Mouse (Mus musculus): ENCODE results near the gene Pik3ap1. TPM values are rescaled to one million over a fixed set of nuclear protein-coding genes. Genes with fewer than 3 reads are reported as not detected.
"Not testable (repeated sequence)": the region's sequence is repeated elsewhere in the genome, so short reads cannot be mapped to it uniquely, and the experiment has no call there.

The Pik3ap1 gene
- polyA plus RNA-seq, 1 experiment from 2014 or later, result 1.3 TPM

- Histone ChIP-seq H3K27me3 (ENCODE audit: control insufficient read depth, insufficient read depth, low read length) (peaks cover 3% of the 10 kb centered on the region), H3K4me1 (ENCODE audit: control insufficient read depth, insufficient read depth, low read length) (peaks cover 5% of the 10 kb centered on the region), H3K4me2 (no peak overlapping the region), H3K9ac (ENCODE audit: low read depth, low read length) (no peak overlapping the region), H3K9me3 (replicated peaks; ENCODE audit: control insufficient read depth, low read length) (no peaks in the 10 kb centered on the region), H3K27ac (ENCODE audit: low read depth, low read length) (no peak overlapping the region), H3K4me3 (ENCODE audit: low read depth, low read length) (no peak overlapping the region), H3K36me3 (ENCODE audit: control insufficient read depth, insufficient read depth, low read length) (no peaks in the 10 kb centered on the region)
- ATAC-seq (replicated peaks; ENCODE audit: insufficient number of reproducible peaks, low FRiP score, low TSS enrichment), result no peak
- 79% methylated on average over 7 of the region's 7 CpGs for WGBS (ENCODE audit: insufficient replicate concordance)
Measured at GRCm38 (mm10) chr19:41314696-41315095, 70.2 kb downstream of the Pik3ap1 start.

- H3K27me3 ChIP-seq (ENCODE audit: control insufficient read depth, insufficient read depth, low read length), result peaks cover 3% of the 10 kb centered on the region
- H3K4me1 ChIP-seq (ENCODE audit: control insufficient read depth, insufficient read depth, low read length), result peaks cover 5% of the 10 kb centered on the region
- WGBS (ENCODE audit: insufficient replicate concordance), result 21% methylated on average over 6 of the region's 6 CpGs
- no peak for ATAC-seq (replicated peaks; ENCODE audit: insufficient number of reproducible peaks, low FRiP score, low TSS enrichment)
- no peak overlapping the region for H3K4me2 ChIP-seq
- H3K4me3 ChIP-seq (ENCODE audit: low read depth, low read length), result no peak overlapping the region
- no peak overlapping the region for H3K27ac ChIP-seq (ENCODE audit: low read depth, low read length)
- H3K36me3 ChIP-seq (ENCODE audit: control insufficient read depth, insufficient read depth, low read length), result no peaks in the 10 kb centered on the region
- no peaks in the 10 kb centered on the region for H3K9me3 ChIP-seq (replicated peaks; ENCODE audit: control insufficient read depth, low read length)
- no peak overlapping the region for H3K9ac ChIP-seq (ENCODE audit: low read depth, low read length)
Measured at GRCm38 (mm10) chr19:41313663-41314062, 71.2 kb downstream of the Pik3ap1 start.

- H3K9ac ChIP-seq (ENCODE audit: low read depth, low read length); H3K4me2 ChIP-seq; H3K27ac ChIP-seq (ENCODE audit: low read depth, low read length); H3K4me3 ChIP-seq (ENCODE audit: low read depth, low read length); H3K27me3 ChIP-seq (ENCODE audit: control insufficient read depth, insufficient read depth, low read length); H3K4me1 ChIP-seq (ENCODE audit: control insufficient read depth, insufficient read depth, low read length); H3K36me3 ChIP-seq (ENCODE audit: control insufficient read depth, insufficient read depth, low read length); ATAC-seq (replicated peaks; ENCODE audit: insufficient number of reproducible peaks, low FRiP score, low TSS enrichment); H3K9me3 ChIP-seq (replicated peaks; ENCODE audit: control insufficient read depth, low read length): not testable (repeated sequence)
- WGBS (ENCODE audit: insufficient replicate concordance), result 83% methylated on average over 8 of the region's 8 CpGs
Measured at GRCm38 (mm10) chr19:41312587-41312986, 72.3 kb downstream of the Pik3ap1 start.

- peaks cover 3% of the 10 kb centered on the region; the same call in 1 of the 2 replicates for H3K27me3 ChIP-seq (ENCODE audit: control insufficient read depth, insufficient read depth, low read length)
- H3K4me2 ChIP-seq, result no peak overlapping the region
- H3K4me3 ChIP-seq (ENCODE audit: low read depth, low read length), result no peak overlapping the region
- H3K36me3 ChIP-seq (ENCODE audit: control insufficient read depth, insufficient read depth, low read length), result no peaks in the 10 kb centered on the region
- 77% methylated on average over 4 of the region's 4 CpGs for WGBS (ENCODE audit: insufficient replicate concordance)
- H3K4me1 ChIP-seq (ENCODE audit: control insufficient read depth, insufficient read depth, low read length), result peaks cover 5% of the 10 kb centered on the region
- no peak for ATAC-seq (replicated peaks; ENCODE audit: insufficient number of reproducible peaks, low FRiP score, low TSS enrichment)
- no peak overlapping the region for H3K27ac ChIP-seq (ENCODE audit: low read depth, low read length)
- H3K9ac ChIP-seq (ENCODE audit: low read depth, low read length), result no peak overlapping the region
- H3K9me3 ChIP-seq (replicated peaks; ENCODE audit: control insufficient read depth, low read length), result no peaks in the 10 kb centered on the region
Measured at GRCm38 (mm10) chr19:41312027-41312426, 72.9 kb downstream of the Pik3ap1 start.

GRCm38 (mm10) chr19:41310971-41311703 lies 73.8 kb downstream of the Pik3ap1 start:
- H3K4me3 ChIP-seq (ENCODE audit: low read depth, low read length), result peak overlapping the region; percentile 40
- no peaks in the 10 kb centered on the region for H3K27me3 ChIP-seq (ENCODE audit: control insufficient read depth, insufficient read depth, low read length)
- ATAC-seq (replicated peaks; ENCODE audit: insufficient number of reproducible peaks, low FRiP score, low TSS enrichment), result peak; percentile 49; the same call in 1 of the 2 replicates
- H3K9ac ChIP-seq (ENCODE audit: low read depth, low read length), result no peak overlapping the region
- H3K9me3 ChIP-seq (replicated peaks; ENCODE audit: control insufficient read depth, low read length), result no peaks in the 10 kb centered on the region
- H3K27ac ChIP-seq (ENCODE audit: low read depth, low read length), result no peak overlapping the region
- H3K4me1 ChIP-seq (ENCODE audit: control insufficient read depth, insufficient read depth, low read length), result peaks cover 5% of the 10 kb centered on the region
- H3K36me3 ChIP-seq (ENCODE audit: control insufficient read depth, insufficient read depth, low read length), result no peaks in the 10 kb centered on the region
- peak overlapping the region; percentile 74 for H3K4me2 ChIP-seq
- 22% methylated on average over 20 of the region's 20 CpGs for WGBS (ENCODE audit: insufficient replicate concordance)

- Histone ChIP-seq H3K9me3 (replicated peaks; ENCODE audit: control insufficient read depth, low read length) (no peaks in the 10 kb centered on the region), H3K4me1 (ENCODE audit: control insufficient read depth, insufficient read depth, low read length) (peaks cover 4% of the 10 kb centered on the region; the same call in 1 of the 2 replicates), H3K27me3 (ENCODE audit: control insufficient read depth, insufficient read depth, low read length) (no peaks in the 10 kb centered on the region), H3K4me3 (ENCODE audit: low read depth, low read length) (no peak overlapping the region), H3K27ac (ENCODE audit: low read depth, low read length) (no peak overlapping the region), H3K36me3 (ENCODE audit: control insufficient read depth, insufficient read depth, low read length) (no peaks in the 10 kb centered on the region), H3K9ac (ENCODE audit: low read depth, low read length) (no peak overlapping the region), H3K4me2 (no peak overlapping the region)
- ATAC-seq (replicated peaks; ENCODE audit: insufficient number of reproducible peaks, low FRiP score, low TSS enrichment), result no peak
- WGBS (ENCODE audit: insufficient replicate concordance), result 75% methylated on average over 3 of the region's 3 CpGs
Measured at GRCm38 (mm10) chr19:41303933-41304332, 81.0 kb downstream of the Pik3ap1 start.

GRCm38 (mm10) chr19:41303433-41303832 lies 81.5 kb downstream of the Pik3ap1 start:
- H3K4me1 ChIP-seq (ENCODE audit: control insufficient read depth, insufficient read depth, low read length), result peaks cover 4% of the 10 kb centered on the region; the same call in 1 of the 2 replicates
- ATAC-seq (replicated peaks; ENCODE audit: insufficient number of reproducible peaks, low FRiP score, low TSS enrichment), result no peak
- H3K9ac ChIP-seq (ENCODE audit: low read depth, low read length), result no peak overlapping the region
- H3K36me3 ChIP-seq (ENCODE audit: control insufficient read depth, insufficient read depth, low read length), result no peaks in the 10 kb centered on the region
- no peak overlapping the region for H3K4me3 ChIP-seq (ENCODE audit: low read depth, low read length)
- no peak overlapping the region for H3K27ac ChIP-seq (ENCODE audit: low read depth, low read length)
- H3K9me3 ChIP-seq (replicated peaks; ENCODE audit: control insufficient read depth, low read length), result no peaks in the 10 kb centered on the region
- H3K4me2 ChIP-seq, result no peak overlapping the region
- 44% methylated on average over 6 of the region's 6 CpGs for WGBS (ENCODE audit: insufficient replicate concordance)
- no peaks in the 10 kb centered on the region for H3K27me3 ChIP-seq (ENCODE audit: control insufficient read depth, insufficient read depth, low read length)

GRCm38 (mm10) chr19:41301856-41302255 lies 83.0 kb downstream of the Pik3ap1 start:
- Histone ChIP-seq H3K4me2 (no peak overlapping the region), H3K27me3 (ENCODE audit: control insufficient read depth, insufficient read depth, low read length) (no peaks in the 10 kb centered on the region)
- WGBS (ENCODE audit: insufficient replicate concordance), result 69% methylated on average over 6 of the region's 6 CpGs

GRCm38 (mm10) chr19:41299446-41299845 lies 85.5 kb downstream of the Pik3ap1 start:
- H3K4me1 ChIP-seq (ENCODE audit: control insufficient read depth, insufficient read depth, low read length), result peaks cover 4% of the 10 kb centered on the region; the same call in 1 of the 2 replicates
- no peak overlapping the region for H3K9ac ChIP-seq (ENCODE audit: low read depth, low read length)
- no peaks in the 10 kb centered on the region for H3K36me3 ChIP-seq (ENCODE audit: control insufficient read depth, insufficient read depth, low read length)
- WGBS (ENCODE audit: insufficient replicate concordance), result 87% methylated on average over 8 of the region's 8 CpGs
- H3K9me3 ChIP-seq (replicated peaks; ENCODE audit: control insufficient read depth, low read length), result no peaks in the 10 kb centered on the region
- no peak for ATAC-seq (replicated peaks; ENCODE audit: insufficient number of reproducible peaks, low FRiP score, low TSS enrichment)
- no peak overlapping the region for H3K27ac ChIP-seq (ENCODE audit: low read depth, low read length)
- no peak overlapping the region for H3K4me2 ChIP-seq
- H3K4me3 ChIP-seq (ENCODE audit: low read depth, low read length), result no peak overlapping the region
- no peaks in the 10 kb centered on the region for H3K27me3 ChIP-seq (ENCODE audit: control insufficient read depth, insufficient read depth, low read length)

More at GRCm38 (mm10) chr19:41301856-41302255, 83.0 kb downstream of the Pik3ap1 start:
- Histone ChIP-seq H3K9ac (ENCODE audit: low read depth, low read length) (no peak overlapping the region), H3K4me3 (ENCODE audit: low read depth, low read length) (no peak overlapping the region), H3K9me3 (replicated peaks; ENCODE audit: control insufficient read depth, low read length) (no peaks in the 10 kb centered on the region), H3K36me3 (ENCODE audit: control insufficient read depth, insufficient read depth, low read length) (no peaks in the 10 kb centered on the region), H3K4me1 (ENCODE audit: control insufficient read depth, insufficient read depth, low read length) (peaks cover 4% of the 10 kb centered on the region; the same call in 1 of the 2 replicates), H3K27ac (ENCODE audit: low read depth, low read length) (no peak overlapping the region)
- no peak for ATAC-seq (replicated peaks; ENCODE audit: insufficient number of reproducible peaks, low FRiP score, low TSS enrichment)

All from heart, embryonic 11.5 days (tissue).